Mouse (Mus musculus) adrenal gland, adult 18-20 months (tissue): ENCODE data around the gene 4930453N24Rik. TPM values are rescaled to one million over a fixed set of nuclear protein-coding genes. Genes with fewer than 3 reads are reported as not detected.

Experiments
- DNase-seq, 2 experiments: peaks; one replicate each; pipeline ENCODE4 v3.0.0; 2021 to 2022; ENCODE audit warnings: low spot score in 2 of 2
- long read RNA-seq, 2 experiments: library from polyadenylated mRNA; stranded (forward); transcript quantifications; one replicate each; pipeline ENCODE4 v2.0.0; 2021
- total RNA-seq, 2 experiments: library from RNA; stranded (reverse); gene quantifications; 1 replicate in 1 of 2; 2 replicates in 1 of 2; pipeline ENCODE4 v1.2.3; 2021

4930453N24Rik gene
- total RNA-seq: 10 to 100 TPM; 31.5 to 37.1 TPM
- long read RNA-seq, experiment 1, full-length matches to known transcripts: 10 of 13 reads
- long read RNA-seq, experiment 1, partial matches to known transcripts: 0 of 13 reads
- long read RNA-seq, experiment 1, other reads (novel, unspliced or antisense): 3 of 13 reads
- long read RNA-seq, experiment 2, full-length matches to known transcripts: 35 of 38 reads
- long read RNA-seq, experiment 2, partial matches to known transcripts: 0 of 38 reads
- long read RNA-seq, experiment 2, other reads (novel, unspliced or antisense): 3 of 38 reads

GRCm38 (mm10) chr16:64770521-64771430, at the start of gene 4930453N24Rik:
Gene 4930453N24Rik, minus strand, starts transcription at chr16:64771161.
- peak; percentile 78 to 83 for DNase-seq

- DNase-seq: no peak
Observed at GRCm38 (mm10) chr16:64817094-64817765, 46.3 kb upstream of the 4930453N24Rik start.

GRCm38 (mm10) chr16:64803041-64803440, 32.1 kb upstream of the 4930453N24Rik start:
- DNase-seq: no peak

DNA sequence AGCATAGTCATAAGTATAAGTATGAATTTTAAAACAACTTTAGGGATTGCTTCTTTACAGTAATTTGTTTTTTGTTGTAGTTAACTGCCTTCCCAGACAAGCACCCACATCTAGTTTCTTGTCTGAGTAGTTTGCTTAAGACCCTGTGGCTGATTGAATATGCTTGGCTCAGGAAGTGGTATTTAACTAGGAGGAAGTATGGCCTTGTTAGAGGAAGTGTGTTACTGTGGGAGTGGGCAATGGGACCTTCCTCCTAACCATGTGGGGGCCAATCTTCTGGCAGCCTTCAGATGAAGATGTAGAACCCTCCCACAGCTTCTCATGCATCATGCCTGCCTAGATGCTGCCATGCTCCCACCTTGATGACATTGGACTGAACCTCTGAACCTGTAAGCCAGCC, 30.7 kb upstream of the 4930453N24Rik start:
- no peak for DNase-seq

DNA sequence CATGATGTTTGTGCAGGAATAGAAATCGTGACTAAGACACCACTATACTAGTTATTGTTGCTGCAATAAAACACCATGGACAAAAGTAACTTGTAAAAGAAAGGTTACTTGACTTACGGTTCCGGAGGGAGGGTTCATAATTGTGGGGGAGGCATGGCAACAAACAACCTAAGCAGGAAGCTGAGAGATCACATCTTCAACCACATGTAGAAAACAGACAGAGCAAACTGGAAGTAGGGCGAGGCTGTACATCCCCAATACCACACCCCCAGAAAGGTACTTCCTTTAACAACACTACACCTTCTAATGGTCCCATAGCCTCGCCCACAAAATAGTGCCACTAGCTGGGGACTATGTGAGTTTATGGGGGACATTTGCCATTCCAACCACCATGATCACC, 29.4 kb upstream of the 4930453N24Rik start:
- no peak for DNase-seq

DNA sequence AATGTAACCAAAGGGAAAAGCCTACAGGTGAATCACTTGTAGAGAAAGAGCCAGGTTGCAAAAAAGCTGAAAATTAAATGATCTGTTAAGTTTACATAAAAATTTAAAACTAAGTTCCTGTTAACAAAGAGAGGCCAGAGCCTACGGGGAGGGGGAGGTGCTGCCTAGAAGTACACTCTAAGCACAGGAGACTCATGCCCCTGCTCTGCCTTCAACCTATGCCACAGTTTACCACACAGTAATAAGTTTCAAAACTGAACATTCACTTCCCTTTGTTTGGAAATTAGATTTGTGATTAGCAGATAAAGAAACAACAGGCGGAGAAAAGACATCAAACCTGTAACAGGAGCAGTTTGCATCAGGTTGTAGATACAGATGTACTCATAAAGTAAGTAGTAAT, 23.8 kb upstream of the 4930453N24Rik start:
- no peak for DNase-seq

DNA sequence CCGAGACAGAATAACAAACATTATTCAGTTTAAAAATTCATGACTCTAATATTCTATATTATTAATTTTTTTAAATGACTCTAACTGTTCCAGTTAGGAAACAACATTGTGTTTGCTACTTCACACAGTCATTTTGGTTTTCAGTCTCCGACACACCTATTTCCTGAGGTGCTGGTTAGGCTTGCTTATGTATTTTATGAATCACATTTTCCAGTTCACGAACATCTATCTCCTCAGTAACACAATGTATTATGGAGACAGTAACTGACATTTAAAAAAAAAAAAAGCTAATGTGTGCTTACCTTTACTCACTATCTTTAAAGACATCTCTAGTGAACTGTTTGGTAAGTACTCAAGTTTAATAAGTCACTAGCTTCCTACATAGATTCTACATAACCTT, 18.7 kb upstream of the 4930453N24Rik start:
- DNase-seq: no peak

DNA sequence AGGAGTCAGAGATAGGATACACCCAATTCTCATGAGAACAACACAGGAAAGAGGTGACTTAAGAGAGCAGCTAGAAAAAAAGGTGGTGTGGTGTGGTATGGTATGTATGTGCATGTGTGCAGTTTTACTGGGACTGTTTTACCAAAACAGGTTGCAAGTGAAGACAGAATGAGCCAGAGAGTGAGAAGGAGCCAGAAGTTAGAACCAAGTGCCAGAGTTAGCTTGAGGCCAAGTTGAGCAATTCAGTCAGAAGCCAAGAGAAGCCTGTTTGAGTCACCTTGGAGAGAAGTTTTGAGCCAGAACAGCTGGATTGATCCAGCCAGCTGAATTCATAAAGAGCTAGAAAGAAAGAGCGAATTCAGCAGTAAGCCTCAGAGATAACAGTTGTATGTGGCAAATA, 4.6 kb upstream of the 4930453N24Rik start:
- no peak for DNase-seq

DNA sequence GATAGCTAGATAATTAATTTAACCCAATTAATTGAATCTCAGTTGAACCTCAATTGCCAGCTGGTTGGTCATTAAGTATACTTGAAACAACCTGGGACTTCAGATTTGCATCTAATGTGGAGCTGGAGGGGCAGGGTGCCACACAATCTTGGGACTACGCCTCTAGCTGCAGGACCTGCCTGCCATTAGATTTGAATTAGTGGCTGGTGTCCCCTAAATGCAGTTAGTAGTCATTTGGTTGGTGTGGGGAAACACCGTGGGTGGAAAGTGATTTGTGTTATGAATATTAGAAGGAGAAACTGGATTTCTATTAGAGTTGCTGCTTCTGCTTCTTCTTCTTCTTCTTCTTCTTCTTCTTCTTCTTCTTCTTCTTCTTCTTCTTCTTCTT, 464 bp upstream of the 4930453N24Rik start:
- peak in 1 of 2 experiments; percentile 13 for DNase-seq

DNA sequence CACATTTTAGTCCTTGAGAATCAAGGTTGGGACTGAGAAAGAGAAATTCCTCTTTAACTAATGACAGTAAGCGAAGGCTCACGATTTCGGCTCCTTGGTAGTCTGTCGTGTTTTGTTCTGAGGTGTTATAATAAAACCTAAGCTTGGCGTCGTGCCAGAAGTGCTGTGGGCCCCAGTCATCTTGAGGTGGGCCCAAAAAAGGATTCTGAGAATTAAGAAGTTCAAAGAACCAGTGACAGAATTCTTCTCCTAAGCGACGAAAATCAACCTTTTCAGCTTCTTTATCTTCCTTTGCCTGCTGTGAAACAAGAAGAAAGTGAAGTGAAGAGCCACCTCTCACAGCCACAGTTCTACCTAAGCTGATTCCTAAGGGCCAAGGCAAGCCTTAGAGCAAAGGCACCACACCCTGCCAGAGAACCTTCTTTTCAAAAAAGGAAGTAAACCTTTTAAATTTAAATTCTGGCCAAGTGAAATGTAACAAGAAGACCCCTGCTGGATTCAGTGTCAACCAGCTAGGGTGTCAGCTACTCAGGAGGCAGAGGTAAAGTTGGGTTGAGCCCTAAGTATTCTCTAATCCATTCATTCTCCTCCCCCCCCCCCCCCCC, 4.2 kb downstream of the 4930453N24Rik start:
- no peak for DNase-seq

GRCm38 (mm10) chr16:64759245-64759626, 11.7 kb downstream of the 4930453N24Rik start:
- DNase-seq: no peak

DNA sequence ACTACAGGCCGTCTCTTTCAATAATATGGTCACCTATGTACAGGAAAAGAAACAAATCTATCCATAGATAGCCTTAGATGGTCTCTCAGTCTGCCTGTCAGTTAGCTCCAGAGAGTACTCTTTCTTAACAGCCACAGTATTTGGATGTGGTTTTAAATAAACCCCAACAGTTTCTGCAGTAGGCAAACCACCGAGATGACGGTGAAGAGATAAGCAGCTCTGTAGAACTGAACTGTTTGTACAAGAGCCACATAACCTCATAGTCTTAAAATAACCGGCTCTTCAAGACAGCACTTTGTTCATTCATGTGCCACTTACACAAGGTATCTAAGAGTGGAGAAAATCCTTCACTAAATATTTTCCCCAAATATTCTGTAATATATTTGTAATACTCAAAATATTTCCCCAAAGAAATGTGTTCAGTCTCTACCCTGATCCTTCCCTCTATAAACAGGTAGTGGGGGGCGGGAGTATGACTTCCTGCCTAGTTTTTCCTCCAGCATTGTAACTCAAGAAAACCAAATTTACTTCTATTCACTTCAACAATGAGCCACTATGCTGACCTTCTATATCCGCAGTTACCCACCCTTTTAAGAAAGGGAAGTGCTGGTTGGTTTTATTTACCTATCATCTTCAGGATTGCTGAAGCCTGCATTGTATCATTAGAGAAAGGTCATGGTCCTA, 12.3 kb downstream of the 4930453N24Rik start:
- DNase-seq: no peak

DNA sequence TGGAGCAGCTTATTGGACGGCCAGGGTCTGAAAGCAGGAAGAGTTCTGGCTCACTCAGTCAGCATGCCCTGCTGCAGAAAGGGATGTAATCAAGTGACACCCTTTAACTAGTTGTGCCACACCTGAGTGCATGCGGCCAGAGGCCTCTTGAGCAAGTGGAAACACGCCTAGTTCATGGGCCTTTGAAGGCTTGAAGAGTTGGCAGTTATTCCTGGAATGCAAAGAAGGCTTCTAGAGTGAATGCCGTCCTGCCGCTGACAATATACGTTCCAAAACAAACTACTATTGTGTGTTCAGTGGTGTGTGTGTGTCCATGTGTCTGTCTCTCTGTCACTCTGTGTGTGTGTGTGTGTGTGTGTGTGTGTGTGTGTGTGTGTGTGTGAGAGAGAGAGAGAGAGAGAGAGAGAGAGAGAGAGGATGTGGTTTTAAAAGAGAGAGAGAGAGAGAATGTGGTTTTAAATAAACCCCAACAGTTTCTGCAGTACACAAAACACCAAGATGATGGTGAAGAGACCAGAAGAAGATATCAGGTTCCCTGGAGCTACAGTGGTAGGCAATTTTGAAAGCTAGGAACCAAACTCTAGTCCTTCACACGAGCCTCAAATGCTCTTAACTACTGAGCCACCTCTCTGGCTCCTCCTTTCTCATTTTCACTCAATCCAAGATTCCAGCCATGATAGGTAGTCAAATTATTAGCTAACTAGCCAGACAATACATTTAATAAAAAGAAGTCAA, 13.1 kb downstream of the 4930453N24Rik start:
- no peak for DNase-seq

- no peak for DNase-seq
Observed at GRCm38 (mm10) chr16:64756321-64756720, 14.6 kb downstream of the 4930453N24Rik start.

DNA sequence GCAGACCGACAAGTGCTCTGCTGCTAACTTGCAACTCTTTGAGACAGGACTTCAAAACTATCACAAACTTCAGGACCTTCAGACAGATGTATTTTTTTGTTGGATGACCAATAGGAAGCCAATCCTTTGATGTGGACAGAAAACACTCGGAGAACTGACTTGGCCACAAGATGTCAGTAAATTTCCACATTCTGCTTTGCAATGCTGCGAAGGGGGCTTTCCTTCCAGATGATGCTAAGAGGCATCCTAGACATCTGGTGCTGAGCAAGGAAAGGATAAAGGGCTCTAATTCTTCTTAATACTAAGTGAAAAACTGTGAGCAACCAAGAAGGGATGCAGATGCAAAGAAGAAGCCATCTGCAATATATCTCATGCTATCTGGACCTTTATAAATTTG, 16.2 kb downstream of the 4930453N24Rik start:
- DNase-seq: no peak

GRCm38 (mm10) chr16:64753990-64754742, 16.8 kb downstream of the 4930453N24Rik start:
- no peak for DNase-seq

- peak; percentile 48 to 59 for DNase-seq
Observed at GRCm38 (mm10) chr16:64748237-64748636, 22.7 kb downstream of the 4930453N24Rik start.

GRCm38 (mm10) chr16:64745089-64745488, 25.9 kb downstream of the 4930453N24Rik start:
- DNase-seq: no peak

DNA sequence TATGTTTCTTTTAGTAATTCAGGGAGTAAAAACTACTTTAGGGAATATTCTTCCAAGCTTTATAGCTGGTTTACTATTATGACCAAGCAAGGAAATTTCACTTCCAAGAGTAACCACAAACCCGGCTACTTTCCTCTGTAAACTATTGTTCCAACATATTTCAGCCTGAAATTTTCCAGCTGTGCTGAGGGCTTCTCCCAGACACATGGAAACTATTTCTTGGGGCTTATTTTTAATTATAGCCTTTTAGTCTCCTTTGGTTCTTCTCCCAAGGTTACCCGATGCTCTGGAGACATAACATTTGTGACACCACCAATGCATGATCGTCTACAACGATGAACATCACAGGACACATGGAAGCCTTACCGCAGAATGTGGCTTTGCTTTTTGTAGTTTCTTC, 33.7 kb downstream of the 4930453N24Rik start:
- no peak for DNase-seq
